Mouse (Mus musculus) neural tube, embryonic 10.5 days (tissue): ENCODE data around the gene Ifnk.

Experiments used
- DNase-seq: peaks from one replicate; pipeline ENCODE4 v3.0.0-alpha.2; 2017; ENCODE audit warnings: low spot score; ENCODE audit errors: extremely low spot score

Gene Ifnk

GRCm38 (mm10) chr4:35138077-35138476 is 13.8 kb upstream of the Ifnk start:
- no peak for DNase-seq

DNA sequence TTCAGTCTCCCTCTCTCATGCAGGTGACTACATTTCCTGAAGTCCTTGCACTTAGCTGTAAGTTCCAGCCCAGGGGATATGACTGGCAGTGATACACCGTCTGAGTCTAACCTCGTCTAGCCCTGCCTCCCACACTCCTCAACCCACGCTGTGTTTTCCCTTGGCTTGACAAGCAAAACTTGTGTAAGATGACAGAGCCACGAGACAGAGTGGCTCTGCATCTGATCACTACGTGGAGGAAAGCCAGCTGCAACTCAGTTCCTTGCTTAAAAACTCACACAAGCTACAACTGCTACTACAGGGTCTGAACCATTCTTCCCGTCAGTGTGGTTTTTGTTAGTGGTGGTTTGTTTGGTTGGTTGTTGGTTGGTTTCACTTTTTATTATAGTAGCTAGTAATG is 11.5 kb upstream of the Ifnk start:
- DNase-seq: no peak

GRCm38 (mm10) chr4:35143472-35144102 is 8.3 kb upstream of the Ifnk start:
- no peak for DNase-seq

DNA sequence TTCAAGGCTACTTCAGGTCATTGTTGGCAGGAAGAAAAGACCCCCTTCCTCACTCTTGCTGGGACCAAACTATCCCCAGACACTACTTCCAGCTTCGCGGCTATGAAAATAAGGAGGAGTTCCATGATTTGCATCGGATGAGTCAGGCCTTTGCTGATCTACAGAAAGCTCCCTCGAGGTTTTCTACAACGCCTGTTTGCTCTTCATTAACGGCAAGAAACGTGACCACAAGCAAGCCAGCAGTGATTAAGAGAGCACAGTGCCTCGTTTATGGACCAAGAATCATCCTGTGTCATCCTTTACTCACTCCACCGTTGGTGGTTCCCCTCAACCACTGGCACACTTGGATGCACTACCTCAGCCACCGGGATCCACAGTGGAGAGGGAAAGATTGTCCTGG is 6.1 kb upstream of the Ifnk start:
- DNase-seq: no peak

- no peak for DNase-seq
Measured at GRCm38 (mm10) chr4:35146597-35146996, 5.3 kb upstream of the Ifnk start.

DNA sequence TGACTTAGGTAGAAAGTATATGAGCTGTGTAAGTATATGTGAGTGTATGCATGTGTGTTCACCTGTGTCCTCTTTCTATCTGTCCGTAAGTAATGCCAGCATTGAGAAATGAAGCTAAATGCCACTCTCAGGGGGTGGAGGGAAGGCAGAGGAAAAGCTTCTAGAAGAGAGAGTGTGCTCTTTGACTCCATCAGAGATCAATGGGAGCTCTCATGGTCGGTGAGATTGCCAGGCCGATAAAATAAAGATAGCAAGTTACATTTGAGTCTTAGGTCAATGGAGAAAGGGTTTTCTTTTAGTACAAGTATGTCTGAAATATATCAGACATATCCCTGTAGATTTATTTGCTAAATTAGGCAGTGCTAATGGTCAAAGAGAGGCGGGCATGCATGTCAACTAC is 3.5 kb upstream of the Ifnk start:
- DNase-seq: no peak

GRCm38 (mm10) chr4:35150706-35151105 is 1.1 kb upstream of the Ifnk start:
- DNase-seq: no peak

DNA sequence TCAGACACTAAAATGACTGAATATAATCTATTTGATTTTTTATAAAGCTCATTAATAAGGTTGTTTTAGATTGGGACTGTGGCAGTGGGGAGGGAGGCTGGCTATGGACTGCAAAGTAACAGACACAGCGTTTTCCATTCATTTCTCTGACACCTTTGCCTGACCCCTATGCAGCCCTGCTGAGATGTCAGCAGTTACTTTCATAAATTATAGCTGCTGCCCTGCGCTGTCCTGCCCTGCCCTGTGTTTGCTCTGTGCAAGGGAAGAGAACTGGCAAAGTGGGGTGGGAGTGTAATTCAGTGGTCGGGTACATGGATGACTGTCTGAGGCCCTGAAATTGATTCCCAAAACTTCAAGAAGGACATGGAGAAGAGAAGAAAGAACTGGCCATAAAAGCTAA is 2.2 kb downstream of the Ifnk start:
- peak; percentile 48 for DNase-seq

DNA sequence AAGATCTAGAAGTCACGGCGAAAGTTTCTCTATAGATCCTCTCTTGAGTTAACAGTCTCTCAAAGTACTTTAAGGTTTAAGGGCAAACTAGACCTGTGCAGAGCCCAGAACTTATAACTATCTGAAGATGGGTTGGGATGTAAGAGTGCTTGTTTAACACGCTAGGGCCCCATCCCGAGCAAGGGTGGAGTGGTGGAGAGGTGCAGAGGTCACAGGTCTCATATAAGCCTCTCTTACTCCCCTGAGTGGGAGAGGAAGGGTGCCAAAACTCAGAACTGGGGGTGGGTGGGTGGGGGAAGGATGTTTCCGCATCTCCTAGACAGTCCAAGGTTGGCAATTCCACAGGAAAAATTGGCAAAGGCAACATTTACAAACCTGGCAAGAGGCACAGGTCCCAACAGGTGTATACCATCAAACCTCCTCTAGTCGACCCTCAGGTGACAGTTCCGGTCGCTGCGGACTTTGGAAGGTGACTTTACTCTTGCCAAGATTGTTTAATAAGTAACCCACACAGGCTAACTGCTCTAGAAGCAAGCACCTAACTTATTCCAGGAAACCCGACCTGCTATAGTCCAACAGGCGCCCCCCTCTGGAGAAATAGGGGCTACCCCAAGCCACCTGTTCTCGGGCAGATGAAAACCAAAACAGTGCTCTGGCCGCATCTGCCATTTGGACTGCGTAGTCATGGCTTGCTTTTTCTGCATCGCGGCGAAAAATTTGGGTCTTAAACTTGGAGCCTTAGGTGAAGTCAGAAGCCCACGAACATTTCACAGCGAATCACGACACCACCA is 3.5 kb downstream of the Ifnk start:
- peak; percentile 57 for DNase-seq

GRCm38 (mm10) chr4:35156149-35156611 is 4.3 kb downstream of the Ifnk start:
- peak; percentile 87 for DNase-seq

DNA sequence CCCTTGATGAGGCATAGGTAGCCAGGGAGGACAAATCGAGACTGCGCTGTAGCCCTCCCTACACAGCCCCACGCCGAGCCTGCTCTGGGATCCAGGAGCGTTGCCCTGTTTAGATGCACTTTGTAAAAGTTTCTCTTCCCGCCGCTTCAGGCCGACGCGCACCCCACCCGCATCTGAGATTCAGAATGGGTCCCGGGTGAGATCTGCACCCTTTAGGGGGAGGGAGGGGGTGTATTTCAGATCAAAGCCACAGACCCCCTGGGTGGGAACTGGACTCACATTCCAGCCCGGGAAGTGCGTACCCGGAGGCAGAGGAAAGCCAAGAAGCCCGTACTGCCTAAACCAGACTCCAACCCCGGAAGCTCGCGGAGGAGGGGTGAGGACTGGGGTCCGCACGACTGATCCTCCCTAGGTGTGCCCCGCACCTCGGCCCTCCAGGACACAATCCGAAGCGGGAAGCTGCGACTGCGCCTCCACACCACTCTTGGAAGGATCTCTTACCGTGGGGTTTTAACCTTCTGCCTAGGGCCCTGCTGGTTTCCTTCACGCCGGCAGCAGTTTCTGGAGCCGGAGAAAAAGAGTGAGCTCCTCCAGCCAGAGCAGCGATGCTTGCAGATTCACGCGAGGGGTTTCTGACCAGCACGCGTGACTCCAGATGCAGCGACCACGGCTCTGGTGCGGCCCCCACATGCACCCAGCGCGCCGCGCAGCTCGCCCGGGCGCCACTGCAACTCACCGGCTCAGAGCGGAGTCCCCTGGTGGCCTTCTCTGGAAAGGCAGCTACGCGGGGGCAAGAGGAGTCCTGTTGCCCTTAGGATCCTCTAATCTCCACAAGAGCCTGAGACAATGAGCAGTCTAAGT is 5.1 kb downstream of the Ifnk start, which contains the start of gene Mob3b:
TSS of gene Mob3b (minus strand) at position 734 of the 861 bp plus-strand sequence.
- DNase-seq: peak; percentile 90

DNA sequence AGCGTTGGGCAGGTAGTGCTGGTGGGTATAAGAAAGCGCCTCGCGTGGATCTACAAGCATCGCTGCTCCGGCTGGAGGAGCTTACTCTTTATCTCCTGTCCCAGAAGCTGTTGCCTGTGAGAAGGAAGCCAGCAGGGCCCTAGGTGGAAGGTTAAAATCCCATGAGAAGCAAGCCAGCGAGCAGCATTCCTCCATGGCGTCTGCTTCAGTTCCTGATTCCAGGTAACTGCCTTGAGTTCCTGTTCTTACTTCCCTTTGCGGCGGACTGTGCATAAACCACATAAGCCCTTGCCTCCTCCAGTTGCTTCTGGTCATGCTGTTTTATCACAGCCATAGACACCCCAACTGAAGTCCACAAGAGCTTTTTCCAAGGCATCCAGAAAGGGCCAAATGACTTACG is 6.0 kb downstream of the Ifnk start:
- DNase-seq: no peak

GRCm38 (mm10) chr4:35165275-35165674 is 13.4 kb downstream of the Ifnk start:
- DNase-seq: no peak

GRCm38 (mm10) chr4:35165947-35166346 is 14.1 kb downstream of the Ifnk start:
- no peak for DNase-seq

DNA sequence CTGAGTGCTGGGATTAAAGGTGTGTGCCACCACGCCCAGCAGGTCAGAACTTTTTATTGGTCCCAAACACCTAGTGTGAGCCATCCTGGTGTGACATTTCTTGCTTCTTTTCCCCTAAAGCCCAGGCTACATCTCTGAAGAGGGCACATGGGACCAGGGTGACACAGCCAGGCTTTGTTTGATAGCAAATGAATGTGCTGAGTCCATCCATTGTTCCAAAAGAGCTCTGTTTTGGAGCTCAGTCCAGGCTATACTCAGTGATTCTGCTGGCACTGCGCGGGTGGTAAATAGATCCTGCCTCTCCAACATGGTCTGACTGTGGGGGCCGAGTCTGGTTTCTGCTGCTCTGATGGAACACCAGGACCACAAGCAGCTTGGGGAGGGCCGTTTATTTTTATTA is 16.0 kb downstream of the Ifnk start:
- no peak for DNase-seq

- DNase-seq: no peak
Measured at GRCm38 (mm10) chr4:35169571-35170125, 17.8 kb downstream of the Ifnk start.

GRCm38 (mm10) chr4:35172471-35172870 is 20.6 kb downstream of the Ifnk start:
- DNase-seq: no peak

GRCm38 (mm10) chr4:35173551-35173950 is 21.7 kb downstream of the Ifnk start:
- DNase-seq: no peak

DNA sequence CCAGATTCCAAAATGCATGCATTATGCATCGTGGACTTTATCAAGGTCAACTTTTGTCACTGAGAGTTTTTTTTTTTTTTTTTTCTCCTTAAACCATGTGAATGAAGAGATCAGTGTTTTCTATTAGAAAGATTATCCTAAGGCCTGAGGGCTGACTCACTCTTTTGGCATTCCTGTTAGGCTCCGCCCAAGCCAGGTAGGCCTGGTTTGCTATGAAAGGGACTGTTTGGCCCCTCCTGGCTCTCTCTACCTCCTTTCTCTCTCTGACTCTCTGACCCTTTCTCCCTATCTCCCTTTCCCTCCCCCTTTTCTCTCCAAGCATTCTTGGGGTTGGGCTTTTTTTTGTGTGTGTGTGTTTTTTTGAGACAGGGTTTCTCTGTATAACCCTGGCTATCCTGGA is 23.7 kb downstream of the Ifnk start:
- DNase-seq: no peak

DNA sequence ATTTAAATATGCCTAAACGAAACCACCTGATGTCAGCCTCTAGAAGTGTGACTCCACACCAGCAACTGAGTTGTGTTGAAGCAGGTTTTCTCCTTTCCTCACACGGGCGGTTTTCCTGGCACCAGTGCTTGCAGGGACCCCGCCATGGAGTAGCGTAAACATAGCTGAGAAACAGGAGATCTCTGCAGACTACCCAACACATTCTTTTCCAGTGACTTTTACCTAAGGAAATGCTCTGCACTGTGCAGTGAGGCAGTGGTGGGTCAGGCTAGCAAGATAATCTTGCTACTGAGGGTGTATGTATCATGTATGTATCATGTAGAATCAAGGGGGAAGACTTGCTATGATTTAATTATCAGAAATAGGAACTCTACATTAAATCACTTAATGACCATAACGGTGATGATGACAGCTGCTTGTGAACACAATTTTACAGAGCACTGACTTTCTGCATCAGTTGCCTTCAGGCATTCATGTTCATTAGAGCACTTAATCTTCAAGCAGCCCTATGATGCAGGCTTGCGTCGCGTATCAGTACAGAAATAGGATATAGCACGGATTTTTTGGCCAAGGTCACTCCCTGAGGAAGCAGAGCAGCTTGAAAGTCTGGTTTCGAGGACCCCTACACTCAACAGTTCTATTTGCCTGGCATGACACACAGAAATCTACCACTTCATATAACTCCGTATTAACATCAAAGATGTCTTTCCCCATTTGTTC is 26.2 kb downstream of the Ifnk start:
- no peak for DNase-seq
